Mouse (Mus musculus) CH12.LX (cell line): ENCODE data around the gene Srsf2. TPM values are rescaled to one million over a fixed set of nuclear protein-coding genes. Genes with fewer than 3 reads are reported as not detected.

ENCODE experiments used
- DNase-seq: peaks from one replicate; pipeline ENCODE4 v3.0.0-alpha.2; 2013; ENCODE audit errors: extremely low read depth
- H3K27ac ChIP-seq: 2 replicates; pipeline ENCODE4 v1.5.1; 2012; ENCODE audit warnings: low read depth, mild to moderate bottlenecking, control low read depth, moderate library complexity; ENCODE audit not compliant: insufficient read depth
- H3K27me3 ChIP-seq: replicated peaks from 2 replicates; pipeline ENCODE3; 2012; ENCODE audit warnings: inconsistent platforms
- H3K36me3 ChIP-seq, 2 experiments: replicated peaks in 1 of 2; 2 replicates each; pipeline versions ENCODE3 to v1.6.1; 2012; ENCODE audit warnings: inconsistent platforms in 1 of 2, low read length in 1 of 2, mild to moderate bottlenecking in 1 of 2, mixed read lengths in 1 of 2, moderate library complexity in 1 of 2; ENCODE audit not compliant: control insufficient read depth in 1 of 2, insufficient read depth in 1 of 2
- H3K4me1 ChIP-seq, 2 experiments: 2 replicates each; pipeline ENCODE4 v1.6.1; 2012; ENCODE audit warnings: inconsistent platforms in 1 of 2, moderate library complexity in 1 of 2; ENCODE audit not compliant: insufficient read depth in 2 of 2, control insufficient read depth in 1 of 2
- H3K4me2 ChIP-seq: 2 replicates; pipeline ENCODE4 v1.6.1; 2012; ENCODE audit warnings: low read depth, mild to moderate bottlenecking, control low read depth; ENCODE audit not compliant: poor library complexity, insufficient read depth, severe bottlenecking
- H3K4me3 ChIP-seq, 3 experiments: fragments of 150-350 bp in 1 of 3; sonication (generic) in 1 of 3; replicated peaks in 1 of 3; 2 replicates each; pipeline versions ENCODE3 to v1.5.1; 2011 to 2012; ENCODE audit warnings: low read depth in 2 of 3, low read length in 2 of 3, mild to moderate bottlenecking in 2 of 3, moderate library complexity in 2 of 3, control low read depth in 1 of 3, improper control_type of control experiment in 1 of 3, inconsistent platforms in 1 of 3, mixed read lengths in 1 of 3; ENCODE audit not compliant: poor library complexity in 1 of 3
- H3K79me2 ChIP-seq: replicated peaks from 2 replicates; pipeline ENCODE4 v1.6.1; 2012; ENCODE audit warnings: mild to moderate bottlenecking, moderate library complexity; ENCODE audit not compliant: control insufficient read depth, poor library complexity, insufficient read depth, severe bottlenecking; ENCODE audit errors: extremely low read depth
- H3K9ac ChIP-seq: 2 replicates; pipeline ENCODE4 v1.6.1; 2012; ENCODE audit warnings: low read depth, mild to moderate bottlenecking, control low read depth, moderate library complexity; ENCODE audit not compliant: insufficient read depth
- H3K9me3 ChIP-seq: replicated peaks from 2 replicates; pipeline ENCODE3; 2012; ENCODE audit warnings: low read length, inconsistent platforms, mixed read lengths
- EP300 ChIP-seq: IDR thresholded peaks from 2 replicates; pipeline ENCODE4 v1.6.1; 2011; ENCODE audit warnings: low read length, improper control_type of control experiment
- ETS1 ChIP-seq: conservative IDR thresholded peaks from 2 replicates; pipeline ENCODE4 v1.6.1; 2012; ENCODE audit warnings: low read depth, mild to moderate bottlenecking, inconsistent platforms, low read length, improper control_type of control experiment, moderate library complexity
- IRF4 ChIP-seq: IDR thresholded peaks from 2 replicates; pipeline ENCODE4 v1.6.1; 2014; ENCODE audit warnings: low read depth, mild to moderate bottlenecking, inconsistent platforms, low read length, improper control_type of control experiment
- JUN ChIP-seq: IDR thresholded peaks from 2 replicates; pipeline ENCODE4 v1.6.1; 2011; ENCODE audit warnings: low read depth, mild to moderate bottlenecking, low read length, improper control_type of control experiment, moderate library complexity; ENCODE audit not compliant: insufficient read depth
- JUND ChIP-seq: conservative IDR thresholded peaks from 2 replicates; pipeline ENCODE4 v1.6.1; 2011; ENCODE audit warnings: low read depth, low read length, improper control_type of control experiment
- KAT2A ChIP-seq: IDR thresholded peaks from 2 replicates; pipeline ENCODE4 v1.6.1; 2012; ENCODE audit warnings: low read length, improper control_type of control experiment, inconsistent platforms; ENCODE audit not compliant: insufficient replicate concordance
- MAZ ChIP-seq: IDR thresholded peaks from 2 replicates; pipeline ENCODE4 v1.6.1; 2012; ENCODE audit warnings: low read depth, mild to moderate bottlenecking, inconsistent platforms, low read length, improper control_type of control experiment, moderate library complexity
- MEF2A ChIP-seq: IDR thresholded peaks from 2 replicates; pipeline ENCODE4 v1.6.1; 2014; ENCODE audit warnings: low read depth, mild to moderate bottlenecking, inconsistent platforms, low read length, improper control_type of control experiment, borderline replicate concordance
- NELFE ChIP-seq: IDR thresholded peaks from 2 replicates; pipeline ENCODE4 v1.6.1; 2011; ENCODE audit warnings: low read depth, low read length, improper control_type of control experiment
- NRF1 ChIP-seq: IDR thresholded peaks from 2 replicates; pipeline ENCODE4 v1.6.1; 2014; ENCODE audit warnings: low read depth, mild to moderate bottlenecking, inconsistent platforms, low read length, improper control_type of control experiment, moderate library complexity
- POLR2A ChIP-seq: IDR thresholded peaks from 2 replicates; pipeline ENCODE4 v1.6.1; 2011; ENCODE audit warnings: low read depth, mild to moderate bottlenecking, improper control_type of control experiment, low read length
- POLR2AphosphoS2 ChIP-seq: IDR thresholded peaks from 2 replicates; pipeline ENCODE4 v1.6.1; 2011; ENCODE audit warnings: low read depth, low read length, improper control_type of control experiment
- RAD21 ChIP-seq: IDR thresholded peaks from 2 replicates; pipeline ENCODE4 v1.6.1; 2011; ENCODE audit warnings: low read depth, mild to moderate bottlenecking, low read length, improper control_type of control experiment, moderate library complexity
- RCOR1 ChIP-seq: conservative IDR thresholded peaks from 2 replicates; pipeline ENCODE4 v1.6.1; 2012; ENCODE audit warnings: low read depth, mild to moderate bottlenecking, inconsistent platforms, low read length, improper control_type of control experiment
- SIN3A ChIP-seq: IDR thresholded peaks from 2 replicates; pipeline ENCODE4 v1.6.1; 2012; ENCODE audit warnings: low read length, improper control_type of control experiment, inconsistent platforms
- SMC3 ChIP-seq: IDR thresholded peaks from 2 replicates; pipeline ENCODE4 v1.6.1; 2011; ENCODE audit warnings: low read depth, low read length, improper control_type of control experiment
- TBP ChIP-seq: conservative IDR thresholded peaks from 2 replicates; pipeline ENCODE4 v1.6.1; 2011; ENCODE audit warnings: low read depth, low read length, improper control_type of control experiment
- USF1 ChIP-seq: IDR thresholded peaks from 2 replicates; pipeline ENCODE4 v1.6.1; 2014; ENCODE audit warnings: low read depth, mild to moderate bottlenecking, inconsistent platforms, low read length, improper control_type of control experiment
- USF2 ChIP-seq: conservative IDR thresholded peaks from 2 replicates; pipeline ENCODE4 v1.6.1; 2011; ENCODE audit warnings: low read depth, low read length, improper control_type of control experiment
- ZC3H11A ChIP-seq: IDR thresholded peaks from 2 replicates; pipeline ENCODE4 v1.6.1; 2012; ENCODE audit warnings: low read depth, mild to moderate bottlenecking, inconsistent platforms, low read length, improper control_type of control experiment
- ZMIZ1 ChIP-seq: IDR thresholded peaks from 2 replicates; pipeline ENCODE4 v1.6.1; 2012; ENCODE audit warnings: low read depth, mild to moderate bottlenecking, inconsistent platforms, low read length, improper control_type of control experiment
- dilution Hi-C: fragments of 300-500 bp; cut with MboI; formaldehyde crosslinking; loops from 2 replicates; pipeline ENCODE4 v1.14.3; 2020; ENCODE audit warnings: low sequenced_read_pairs; ENCODE audit not compliant: extremely low pct_unique_long_range_greater_than_20kb, extremely low pct_ligation_motif_present
- in situ Hi-C: fragments of 300-500 bp; cut with MboI; formaldehyde crosslinking; loops from 3 replicates; pipeline ENCODE4 v1.14.3; 2019; ENCODE audit warnings: low sequenced_read_pairs, low pct_ligation_motif_present, low pct_unique_long_range_greater_than_20kb, mixed read lengths
- polyA plus RNA-seq: library from polyadenylated mRNA; unstranded; fragments of >175 nt; gene quantifications from 2 replicates; pipeline ENCODE4 v1.2.1, GENCODE M21; 2012; ENCODE audit warnings: low read depth; ENCODE audit not compliant: insufficient read length
- total RNA-seq, 2 experiments: library from RNA; depleted of rRNA; stranded (reverse); fragments of 300-350 nt in 1 of 2; fragments of >200 nt in 1 of 2; gene quantifications; 2 replicates each; pipeline ENCODE4 v1.2.3; 2012 to 2014

Srsf2 gene
- total and polyA plus RNA-seq, 3 experiments: 298 to 1,224 (median 471) TPM

DNA sequence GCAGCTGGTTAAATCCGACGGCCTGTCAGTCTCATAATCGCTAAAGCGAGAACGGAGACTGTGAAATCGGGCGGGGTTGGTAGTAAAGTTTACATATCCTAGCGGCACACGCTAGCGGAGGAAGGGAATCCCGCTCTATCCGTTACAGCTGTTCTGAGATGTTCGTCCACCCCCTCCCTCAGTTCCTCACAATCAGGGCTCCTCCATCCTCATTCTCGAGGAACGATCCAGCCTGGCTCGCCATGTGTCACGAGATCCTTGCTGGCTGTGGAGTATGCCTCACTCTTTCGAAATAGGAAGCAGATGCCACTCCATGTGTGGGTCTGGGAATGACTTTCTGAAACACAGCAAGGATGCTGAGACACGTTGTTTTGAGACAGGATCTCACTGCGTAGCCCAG lies 21.1 kb upstream of the Srsf2 start:
- no peak overlapping the region for H3K27ac ChIP-seq
- DNase-seq: no peak
- TF ChIP-seq KAT2A (no peak), POLR2AphosphoS2 (no peak), TBP (no peak), MEF2A (no peak), NRF1 (no peak), IRF4 (no peak), RCOR1 (no peak), POLR2A (no peak), ETS1 (no peak), EP300 (no peak), ZMIZ1 (no peak), SMC3 (no peak), JUN (no peak), MAZ (no peak), ZC3H11A (no peak), USF2 (no peak), JUND (no peak)
- H3K36me3 ChIP-seq: peaks cover 36 to 54% of the 10 kb centered on the region in 2 experiments
- no peak overlapping the region for H3K9ac ChIP-seq
- no peaks in the 10 kb centered on the region for H3K27me3 ChIP-seq
- no peak overlapping the region for H3K4me3 ChIP-seq
- no peaks in the 10 kb centered on the region for H3K79me2 ChIP-seq
- in situ Hi-C loops: no loop called here
- peaks cover 8 to 26% of the 10 kb centered on the region in 2 experiments for H3K4me1 ChIP-seq
- dilution Hi-C loops: no loop called here
- no peak overlapping the region for H3K4me2 ChIP-seq
- no peaks in the 10 kb centered on the region for H3K9me3 ChIP-seq

- H3K36me3 ChIP-seq: peaks cover 36 to 57% of the 10 kb centered on the region in 2 experiments
- TF ChIP-seq RAD21 (no peak), NELFE (no peak), SIN3A (no peak), USF1 (no peak), RCOR1 (no peak)
- TF ChIP-seq, all 38 proteins: peak for 0
- no peak overlapping the region for H3K9ac ChIP-seq
- H3K79me2 ChIP-seq: no peaks in the 10 kb centered on the region
- no peak for DNase-seq
- no peaks in the 10 kb centered on the region for H3K9me3 ChIP-seq
- H3K4me2 ChIP-seq: no peak overlapping the region
- in situ Hi-C loops: no loop called here
- H3K27me3 ChIP-seq: no peaks in the 10 kb centered on the region
- no peak overlapping the region for H3K27ac ChIP-seq
- dilution Hi-C loops: no loop called here
- peaks cover 9 to 50% of the 10 kb centered on the region in 2 experiments for H3K4me1 ChIP-seq
- H3K4me3 ChIP-seq: no peak overlapping the region
Observed at GRCm38 (mm10) chr11:116871538-116871937, 18.6 kb upstream of the Srsf2 start.
